ENCODE assay signal across 13 mouse cellular contexts in the genomic region with DNA sequence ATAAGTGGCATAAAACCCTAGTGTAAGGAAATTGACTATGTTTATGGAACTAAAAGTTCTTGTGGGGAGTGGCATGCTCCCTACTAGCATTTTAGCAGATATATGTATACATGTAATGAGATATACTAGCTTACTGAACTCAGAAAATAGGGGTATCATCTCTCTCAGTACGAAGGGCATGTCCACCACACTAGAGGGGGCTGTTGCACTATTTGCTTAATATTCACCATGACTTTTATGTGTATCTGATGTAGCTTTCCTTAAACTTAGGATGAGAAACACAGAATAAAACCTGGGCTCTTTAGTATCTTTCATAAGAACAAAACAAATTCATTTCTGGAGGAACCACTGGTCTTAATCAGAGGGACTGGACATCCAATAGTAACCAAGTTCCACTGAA.
DNase-seq lines count a peak whose midpoint lies in the region; TF ChIP-seq lines count a peak whose summit lies in the region.
"Had no signal": no experiment of that assay in that cellular context is flagged by ENCODE, and none has a peak within 500 bp of the region (broad histone marks: within the 10 kb centered on the region; RNA-seq: fewer than 3 reads in every experiment).

No protein-coding gene starts in this region.

- in situ Hi-C loops in ES-E14 (cut with MboI; ENCODE audit: low sequenced_read_pairs in 2 of 2, unreplicated experiment in 2 of 2), result no loop called here

- no peaks in the 10 kb centered on the region for H3K9me3 ChIP-seq in ES-E14 (ENCODE audit: control insufficient read depth, insufficient read depth, low read depth, low read length)
- H3K9me3 ChIP-seq: embryonic facial prominence, embryonic 15.5 days; intestine, embryonic 15.5 days; midbrain, embryonic 15.5 days had no signal

- no peak overlapping the region for H3K4me3 ChIP-seq in ES-E14 (ENCODE audit: insufficient read depth in 1 of 2, low read depth in 1 of 2, low read length in 2 of 2, poor library complexity in 1 of 2, severe bottlenecking in 1 of 2)
- H3K4me3 ChIP-seq: embryonic facial prominence, embryonic 15.5 days; intestine, embryonic 15.5 days; limb, embryonic 12.5 days; midbrain, embryonic 15.5 days had no signal

- peak; percentile 42 for DNase-seq in embryo, embryonic 10 days (ENCODE audit: low spot score)
- DNase-seq in embryo, embryonic 9.5 days (ENCODE audit: extremely low spot score), result no peak
- DNase-seq in kidney, postnatal 10 days, result peak; percentile 62
- no peak for DNase-seq in kidney, adult 11 months
- no peak for DNase-seq in ES-E14 (ENCODE audit: low read depth, low spot score)
- peak; percentile 42 to 44 for DNase-seq in kidney, postnatal 4 days
- no peak for DNase-seq in thymus, postnatal 14 days
- no peak for DNase-seq in adrenal gland, adult 2 months
- DNase-seq: adrenal gland, postnatal 25 days had no signal

- H3K9ac ChIP-seq in ES-E14 (ENCODE audit: insufficient read depth, low read depth, low read length, poor library complexity, severe bottlenecking), result no peak overlapping the region
- H3K9ac ChIP-seq: embryonic facial prominence, embryonic 15.5 days; intestine, embryonic 15.5 days; limb, embryonic 12.5 days; midbrain, embryonic 15.5 days had no signal

- H3K4me1 ChIP-seq in ES-E14 (ENCODE audit: control insufficient read depth in 2 of 2, insufficient read depth in 2 of 2, low read length in 2 of 2, poor library complexity in 1 of 2), result no peaks in the 10 kb centered on the region
- H3K4me1 ChIP-seq: embryonic facial prominence, embryonic 15.5 days; intestine, embryonic 15.5 days; midbrain, embryonic 15.5 days had no signal

- H3K27ac ChIP-seq in ES-E14 (ENCODE audit: insufficient read depth, low read depth, low read length, poor library complexity, severe bottlenecking), result no peak overlapping the region
- H3K27ac ChIP-seq: embryonic facial prominence, embryonic 15.5 days; intestine, embryonic 15.5 days; limb, embryonic 12.5 days; midbrain, embryonic 15.5 days had no signal

- H3K36me3 ChIP-seq in ES-E14 (ENCODE audit: control insufficient read depth, insufficient read depth, low read length, poor library complexity, severe bottlenecking), result no peaks in the 10 kb centered on the region
- H3K36me3 ChIP-seq: embryonic facial prominence, embryonic 15.5 days; intestine, embryonic 15.5 days; limb, embryonic 12.5 days had no signal

TF ChIP-seq in ES-E14, 5 proteins besides CTCF, POLR2A, EP300 and RAD21:
- TF ChIP-seq HCFC1 (IDR thresholded peaks at IDR 0.05; ENCODE audit: borderline replicate concordance, insufficient read depth, low read length) (no peak), ZC3H11A (IDR thresholded peaks at IDR 0.05; ENCODE audit: borderline replicate concordance, low read depth, low read length) (peak; percentile 12; the same call in 1 of the 2 replicates), CHD2 (IDR thresholded peaks at IDR 0.05; ENCODE audit: low read depth, low read length) (no peak), MAFK (IDR thresholded peaks at IDR 0.05; ENCODE audit: insufficient read depth, low read depth, low read length) (no peak), ZNF384 (IDR thresholded peaks at IDR 0.05; ENCODE audit: low read depth, low read length) (no peak)

Comparison
In these comparisons a context has a peak if more than half of its experiments do, and no peak if none do; other contexts are left out.
1. DNase-seq: peak in embryo, embryonic 10 days (single experiment), kidney, postnatal 10 days (single experiment) and kidney, postnatal 4 days (2 of 2); none in embryo, embryonic 9.5 days (single experiment), kidney, adult 11 months (single experiment), ES-E14 (single experiment), thymus, postnatal 14 days (single experiment) and adrenal gland, adult 2 months (single experiment).